Mouse (Mus musculus): ENCODE data around the gene Cpa1.

Cpa1 gene

GRCm38 (mm10) chr6:30638674-30639268 lies at the start of gene Cpa1:
TSS of gene Cpa1 (plus strand) at chr6:30639218.
- no peak for DNase-seq (ENCODE audit: low spot score in 2 of 2)

DNA sequence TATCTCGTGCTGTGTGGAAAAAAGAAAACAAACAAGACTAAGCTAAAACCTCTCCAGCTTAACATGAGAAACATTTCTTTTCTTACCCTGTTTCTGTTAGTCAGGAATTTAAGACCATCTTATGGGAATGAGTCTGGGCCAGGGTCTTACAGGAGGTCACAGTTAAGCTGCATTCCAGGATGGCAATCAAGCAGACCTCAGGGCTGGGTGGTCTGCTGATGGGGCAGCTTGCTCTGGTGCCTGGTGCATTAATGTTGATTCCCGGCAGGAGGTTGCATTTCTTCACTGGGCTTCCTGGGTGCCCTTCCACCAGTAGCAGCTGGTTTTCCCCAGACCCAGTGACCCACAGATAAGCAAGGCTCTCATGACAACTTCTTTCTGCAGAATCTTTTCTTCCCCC lies 49.2 kb upstream of the Cpa1 start:
- DNase-seq (ENCODE audit: low spot score in 2 of 2): no peak

GRCm38 (mm10) chr6:30591851-30592404 lies 47.1 kb upstream of the Cpa1 start:
- no peak for DNase-seq (ENCODE audit: low spot score in 2 of 2)

GRCm38 (mm10) chr6:30592417-30592974 lies 46.5 kb upstream of the Cpa1 start:
- no peak for DNase-seq (ENCODE audit: low spot score in 2 of 2)

DNA sequence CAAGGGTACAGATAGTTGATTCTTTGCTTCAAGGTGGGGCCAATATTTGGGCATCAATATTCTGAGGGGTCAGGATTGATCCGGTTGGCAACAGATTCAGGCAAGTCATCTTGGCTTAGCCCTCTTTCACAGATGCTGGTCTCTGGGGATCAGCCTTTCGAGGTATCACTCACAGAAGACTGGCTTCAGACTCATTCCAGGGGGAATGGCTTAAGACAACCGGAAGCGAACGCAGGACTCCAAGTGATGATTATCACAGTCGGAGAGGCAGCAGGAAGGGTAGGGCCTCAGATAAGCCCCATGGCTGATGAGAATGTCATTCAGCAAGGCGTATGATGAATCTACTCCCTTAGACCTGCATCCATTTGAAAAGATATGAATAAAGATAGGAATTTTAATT lies 44.7 kb upstream of the Cpa1 start:
- DNase-seq (ENCODE audit: low spot score in 2 of 2): no peak

GRCm38 (mm10) chr6:30596230-30596898 lies 42.7 kb upstream of the Cpa1 start:
- no peak for DNase-seq (ENCODE audit: low spot score in 2 of 2)

- no peak for DNase-seq (ENCODE audit: low spot score in 2 of 2)
Measured at GRCm38 (mm10) chr6:30600033-30600432, 39.0 kb upstream of the Cpa1 start.

- no peak for DNase-seq (ENCODE audit: low spot score in 2 of 2)
Measured at GRCm38 (mm10) chr6:30600995-30601394, 38.0 kb upstream of the Cpa1 start.

GRCm38 (mm10) chr6:30604342-30604867 lies 34.6 kb upstream of the Cpa1 start:
- no peak for DNase-seq (ENCODE audit: low spot score in 2 of 2)

GRCm38 (mm10) chr6:30605111-30605510 lies 33.9 kb upstream of the Cpa1 start:
- no peak for DNase-seq (ENCODE audit: low spot score in 2 of 2)

- no peak for DNase-seq (ENCODE audit: low spot score in 2 of 2)
Measured at GRCm38 (mm10) chr6:30605672-30606071, 33.3 kb upstream of the Cpa1 start.

DNA sequence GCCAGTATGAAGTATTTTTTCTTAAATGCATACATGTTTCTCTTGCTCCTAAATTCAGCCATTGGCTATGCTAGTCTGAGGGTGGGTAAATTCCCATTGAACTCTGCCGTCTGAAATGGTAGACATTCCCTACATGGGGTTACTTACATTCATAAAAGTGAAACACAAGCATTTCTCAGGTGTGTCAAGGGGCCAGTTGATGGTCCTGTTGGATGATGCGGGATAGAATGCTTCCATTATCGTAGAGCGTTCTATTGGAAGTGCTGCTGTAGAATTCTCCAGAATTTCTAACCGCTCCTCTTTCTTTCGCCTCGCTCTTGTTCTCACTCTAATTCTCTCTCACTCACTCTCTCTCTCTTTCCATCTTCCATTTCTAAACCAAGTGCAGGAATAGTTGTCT lies 28.3 kb upstream of the Cpa1 start, which contains the start of gene Cpa5:
TSS of gene Cpa5 (plus strand) at position 301 of the 400 bp plus-strand sequence.
- no peak for DNase-seq (ENCODE audit: low spot score in 2 of 2)

DNA sequence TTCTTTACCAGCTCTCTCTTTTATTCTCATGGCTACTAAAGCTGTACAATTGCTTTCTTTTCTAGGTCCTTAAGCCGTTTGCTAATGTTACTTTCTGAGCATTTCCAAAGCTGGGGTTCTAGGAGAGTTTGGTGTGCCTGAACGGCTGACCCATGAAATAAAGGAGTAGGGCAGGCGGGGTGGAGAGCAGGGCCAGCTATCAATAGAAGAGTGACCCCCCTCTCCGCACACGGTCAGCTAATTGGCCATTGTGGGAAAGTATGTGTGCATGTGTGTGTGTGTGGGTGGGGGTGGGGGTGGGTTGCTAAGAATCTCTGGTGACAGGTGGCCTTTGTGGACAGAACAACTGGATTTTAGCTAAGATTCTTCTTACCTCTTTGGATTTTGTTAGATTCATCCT lies 27.8 kb upstream of the Cpa1 start:
- DNase-seq (ENCODE audit: low spot score in 2 of 2): no peak

GRCm38 (mm10) chr6:30614251-30614650 lies 24.8 kb upstream of the Cpa1 start:
- no peak for DNase-seq (ENCODE audit: low spot score in 2 of 2)

GRCm38 (mm10) chr6:30615741-30616140 lies 23.3 kb upstream of the Cpa1 start:
- no peak for DNase-seq (ENCODE audit: low spot score in 2 of 2)

- no peak for DNase-seq (ENCODE audit: low spot score in 2 of 2)
Measured at GRCm38 (mm10) chr6:30616491-30616941, 22.5 kb upstream of the Cpa1 start.

DNA sequence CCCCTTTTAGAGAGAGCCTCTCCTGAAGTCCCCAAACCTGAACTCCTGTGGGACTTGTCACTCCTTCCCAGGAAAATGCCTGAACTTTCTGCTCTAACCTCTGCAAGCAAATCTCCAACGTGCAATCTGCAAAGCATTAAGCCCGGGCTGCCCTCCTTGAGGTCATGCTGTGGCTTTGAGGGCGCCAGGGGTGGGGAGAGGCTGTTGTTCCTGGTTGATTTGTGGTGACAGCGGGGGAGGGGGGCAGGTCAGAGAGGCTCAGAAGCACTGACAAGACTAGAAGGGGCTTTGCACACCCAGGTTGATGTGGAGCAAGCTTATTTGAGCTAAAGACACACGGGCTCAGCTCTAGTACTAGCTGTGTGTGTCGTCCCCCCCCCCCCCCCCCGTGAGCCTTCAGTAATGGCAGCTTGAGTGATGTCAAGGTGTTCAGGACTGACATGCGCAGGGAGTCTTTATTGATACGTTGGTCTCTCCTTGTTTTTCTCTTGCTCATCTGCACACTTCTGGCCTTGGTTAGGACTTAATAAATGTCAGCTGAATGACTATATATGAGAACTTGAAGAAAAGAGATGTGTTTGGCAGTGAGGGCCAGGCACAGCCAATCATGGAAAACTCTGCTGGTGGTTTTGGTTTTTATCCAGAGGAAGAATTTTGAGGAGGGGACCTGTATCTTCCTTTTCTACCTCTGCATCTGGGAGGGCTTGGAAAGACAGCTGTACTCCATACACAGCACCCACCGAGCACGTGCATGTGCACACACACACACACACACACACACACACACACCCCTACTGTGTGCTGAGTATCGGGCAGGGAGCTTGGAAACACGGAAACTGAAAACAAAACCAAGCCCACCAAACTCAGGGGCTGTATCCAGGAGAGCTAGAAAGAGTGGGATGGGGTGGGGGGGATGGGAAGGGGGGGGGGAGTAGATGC lies 21.7 kb upstream of the Cpa1 start:
- DNase-seq (ENCODE audit: low spot score in 2 of 2): peak in 1 of 2 experiments; percentile 26

DNA sequence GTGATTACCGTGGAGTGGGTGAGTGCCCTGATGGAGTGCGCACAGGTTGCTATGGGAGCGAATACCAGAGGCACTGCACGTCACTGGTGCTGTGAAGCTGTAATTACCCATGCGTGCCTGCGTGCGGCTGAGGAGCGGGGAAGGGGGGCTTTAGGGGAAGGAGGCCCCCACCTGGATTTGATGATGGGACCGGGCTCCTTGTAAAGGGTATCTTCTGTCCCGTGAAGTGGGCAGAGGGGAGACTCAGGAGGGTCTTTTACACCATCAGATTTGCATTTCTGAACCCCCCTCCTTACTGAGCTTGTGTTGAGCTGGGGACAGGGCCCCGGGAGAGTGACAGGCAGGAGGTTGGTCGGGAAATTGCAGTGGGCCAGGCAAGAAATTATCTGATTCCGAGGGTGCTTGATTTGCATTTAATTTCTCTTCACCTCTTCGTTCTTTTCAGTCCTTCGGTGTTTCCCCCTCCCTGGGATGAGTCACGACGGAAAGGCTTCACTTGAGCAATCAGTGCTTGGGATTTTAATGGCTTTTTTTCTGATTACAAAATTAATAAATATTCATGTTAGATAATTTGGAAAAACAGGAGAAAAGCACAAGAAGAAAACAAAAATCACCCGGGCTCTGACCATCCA lies 20.9 kb upstream of the Cpa1 start:
- DNase-seq (ENCODE audit: low spot score in 2 of 2): peak; percentile 72 to 78

- no peak for DNase-seq (ENCODE audit: low spot score in 2 of 2)
Measured at GRCm38 (mm10) chr6:30618735-30619134, 20.3 kb upstream of the Cpa1 start.

GRCm38 (mm10) chr6:30619606-30620005 lies 19.4 kb upstream of the Cpa1 start:
- no peak for DNase-seq (ENCODE audit: low spot score in 2 of 2)

GRCm38 (mm10) chr6:30620591-30620990 lies 18.4 kb upstream of the Cpa1 start:
- DNase-seq (ENCODE audit: low spot score in 2 of 2): no peak

All from frontal cortex, postnatal 10 days (tissue).